Mouse (Mus musculus): ENCODE data around the gene Mst1. TPM values are rescaled to one million over a fixed set of nuclear protein-coding genes. Genes with fewer than 3 reads are reported as not detected.

Gene Mst1
- total RNA-seq, 2 experiments from 2014 or later, result 0.11 TPM; not detected in 1

DNA sequence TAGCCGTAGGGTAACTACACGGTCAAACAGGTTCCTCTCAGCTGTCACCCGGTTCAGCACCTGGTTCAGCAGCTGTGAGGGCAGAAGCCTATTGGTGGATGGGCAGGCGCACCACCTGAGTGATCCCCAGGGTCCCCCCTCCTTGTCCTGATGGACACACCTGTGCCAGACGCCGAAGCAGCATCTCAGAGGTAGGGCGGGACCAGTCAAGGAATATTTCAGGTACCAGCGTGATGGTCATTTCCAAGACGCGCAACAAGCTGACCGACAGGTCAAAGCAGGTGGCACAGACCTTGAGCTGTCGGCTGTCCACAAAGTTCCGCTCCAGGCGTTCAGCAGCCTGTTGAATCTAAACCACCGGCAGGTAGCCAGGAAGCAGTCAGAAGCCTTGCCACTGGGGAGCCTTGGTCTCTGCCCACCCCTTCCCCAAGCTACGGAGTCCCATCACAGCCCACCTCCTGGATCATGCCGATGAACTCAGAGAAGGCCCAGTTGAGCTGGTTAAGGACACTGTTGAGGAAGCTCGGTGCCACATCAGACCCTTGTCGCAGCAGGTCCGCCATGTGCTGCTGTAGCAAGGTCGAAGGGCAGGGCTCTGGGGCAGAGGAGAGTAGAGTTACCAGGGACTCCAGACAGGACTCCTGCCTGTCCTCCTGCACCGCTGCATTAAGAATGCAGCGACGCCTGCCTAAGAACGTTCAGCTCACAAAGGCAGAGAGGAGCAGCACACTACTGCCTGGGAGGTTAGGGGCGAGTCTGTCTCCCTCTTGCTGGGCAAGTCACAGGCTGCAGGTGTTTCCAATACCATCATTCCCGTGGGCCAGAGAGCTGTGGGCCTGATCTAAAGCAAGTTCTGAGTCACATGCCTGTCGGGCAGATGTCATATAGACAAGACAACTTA, 23.6 kb upstream of the Mst1 start:
- no peak for DNase-seq

DNA sequence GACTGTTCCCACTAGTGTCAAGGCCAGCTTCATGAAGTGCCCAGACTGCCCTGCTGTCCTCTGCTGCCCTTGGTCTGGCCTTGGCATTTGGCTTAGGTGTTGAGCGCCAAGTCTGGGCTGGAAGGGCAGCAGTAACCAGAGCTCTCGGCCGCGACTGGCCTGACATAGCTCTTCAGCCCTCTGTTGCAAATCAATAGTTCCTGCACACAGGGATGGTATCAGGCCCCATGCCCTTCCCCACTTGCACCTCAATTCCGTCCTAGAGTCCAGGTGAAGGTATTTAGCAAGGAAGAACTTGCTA, 23.0 kb upstream of the Mst1 start:
- peak; percentile 51 for DNase-seq

DNA sequence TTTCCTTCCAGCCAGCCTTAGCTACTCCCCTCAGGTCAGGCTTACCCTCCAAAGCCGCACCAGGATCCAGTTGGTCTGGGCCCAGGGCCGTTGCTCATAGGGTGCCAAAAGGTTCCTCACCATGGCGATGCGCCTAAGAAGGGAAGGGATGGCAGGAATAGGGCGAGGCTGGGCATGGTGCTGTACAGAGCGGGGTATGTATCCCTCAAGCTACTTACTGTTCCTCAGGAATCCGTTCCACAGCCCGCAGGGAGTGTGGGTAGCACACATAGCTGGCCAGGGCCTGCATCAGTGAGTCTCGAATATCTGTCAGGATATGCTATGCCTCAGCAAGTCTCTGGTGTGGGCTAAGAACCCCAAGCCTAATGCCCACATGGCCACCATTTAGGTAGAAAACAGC, 21.9 kb upstream of the Mst1 start:
- DNase-seq, result peak; percentile 9

DNA sequence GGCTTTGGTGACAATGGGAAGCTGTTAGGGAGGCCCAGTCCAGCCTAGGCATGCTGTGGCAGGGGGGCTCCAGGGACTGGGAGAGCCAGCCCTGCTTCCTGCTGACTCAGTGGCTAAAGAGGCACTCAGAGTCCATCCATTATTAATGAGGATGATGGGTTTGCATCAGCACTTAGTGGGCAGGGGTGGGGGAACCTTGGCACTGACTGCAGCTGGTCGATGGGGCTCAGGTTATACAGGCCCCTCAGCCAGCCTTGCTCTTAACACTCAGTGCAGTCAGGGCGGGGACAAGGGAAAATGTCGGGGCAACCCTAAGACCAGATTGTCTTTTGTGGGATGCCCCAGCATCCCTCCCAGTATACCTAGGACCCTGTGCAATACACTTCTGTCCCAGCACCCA, 18.1 kb upstream of the Mst1 start:
- no peak for DNase-seq

DNA sequence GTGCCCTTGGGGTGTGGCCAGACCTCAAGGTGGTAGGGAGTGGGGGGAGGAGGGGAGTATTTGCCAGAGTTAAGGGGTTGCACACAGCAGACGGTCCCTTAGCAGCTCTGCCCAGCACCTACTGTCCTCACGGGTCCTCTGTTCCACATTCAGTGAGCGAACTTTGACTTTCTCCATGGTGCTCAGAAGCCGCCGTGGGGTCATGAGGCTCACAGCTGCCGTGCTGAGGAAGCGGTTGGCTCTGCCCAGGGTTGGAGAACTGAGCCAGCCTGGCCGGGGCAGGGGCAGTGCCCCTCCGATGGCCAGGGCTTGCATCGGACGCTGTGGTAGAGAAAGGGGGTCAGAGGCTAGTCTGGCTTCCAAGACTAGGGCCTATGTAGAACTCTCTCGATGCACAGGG, 16.9 kb upstream of the Mst1 start:
- no peak for DNase-seq

DNA sequence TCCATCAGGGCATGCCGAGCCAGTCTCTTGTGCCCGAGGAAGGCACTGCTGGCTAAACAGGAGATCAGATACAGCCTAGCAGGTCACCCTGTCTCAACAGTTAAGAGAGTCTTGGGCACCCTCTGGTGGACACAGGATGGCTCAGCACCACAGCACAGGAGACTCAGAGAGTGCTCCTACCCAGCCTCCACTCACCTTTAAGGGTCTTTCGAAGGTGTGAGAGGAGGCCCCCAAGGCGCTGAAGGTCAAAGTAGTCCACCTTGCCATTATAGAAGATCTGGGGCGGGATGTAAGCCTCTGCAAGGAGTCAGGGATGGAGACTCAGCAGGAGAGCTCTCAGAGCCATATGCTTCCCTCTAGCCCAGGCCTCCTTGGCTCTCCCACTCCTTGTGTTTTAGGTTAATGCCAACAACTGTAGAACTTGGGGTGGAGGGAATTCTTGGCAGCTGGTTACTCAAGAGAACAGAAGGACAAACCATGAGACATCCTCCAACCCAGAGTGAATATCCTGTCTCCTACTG, 14.7 kb upstream of the Mst1 start:
- peak; percentile 61 for DNase-seq

DNA sequence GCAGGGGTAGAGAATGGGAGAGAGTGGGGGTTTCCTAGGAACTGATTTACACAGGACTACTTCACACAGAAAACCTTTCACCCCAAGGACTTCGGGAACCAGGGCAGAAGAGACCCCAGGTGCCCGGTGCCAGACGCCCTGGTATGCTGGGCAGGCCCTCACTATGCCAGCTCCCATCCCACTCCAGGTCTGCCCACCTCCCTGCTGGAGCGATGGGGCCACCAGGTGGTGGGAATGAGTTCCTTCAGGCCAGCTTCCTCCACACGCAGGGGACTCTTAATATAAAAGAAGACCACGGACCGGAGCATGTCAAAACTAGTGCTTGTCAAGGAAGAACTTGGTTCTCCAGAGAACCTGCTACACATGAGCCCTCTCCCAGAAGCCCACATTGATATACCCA, 13.0 kb upstream of the Mst1 start:
- no peak for DNase-seq

DNA sequence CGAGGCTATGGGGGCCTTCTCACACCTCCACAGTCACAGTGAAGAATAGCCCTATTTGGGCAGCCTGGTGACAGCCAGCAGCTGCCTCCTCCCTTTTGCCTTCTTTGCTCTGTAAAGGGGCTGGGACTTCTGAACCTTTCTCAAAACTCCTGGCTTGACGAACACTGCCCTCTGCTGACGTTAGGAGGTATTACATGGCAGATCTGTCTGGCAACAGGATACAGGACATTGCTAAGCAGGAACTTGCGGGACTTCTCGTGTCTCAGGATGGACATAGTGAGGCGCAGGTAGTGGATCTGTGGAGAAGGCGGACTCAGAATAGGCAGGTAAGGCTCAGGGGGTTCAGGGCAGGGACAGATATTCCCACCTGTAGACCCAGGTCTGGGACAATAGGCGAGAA, 12.3 kb upstream of the Mst1 start:
- peak; percentile 85 for DNase-seq

DNA sequence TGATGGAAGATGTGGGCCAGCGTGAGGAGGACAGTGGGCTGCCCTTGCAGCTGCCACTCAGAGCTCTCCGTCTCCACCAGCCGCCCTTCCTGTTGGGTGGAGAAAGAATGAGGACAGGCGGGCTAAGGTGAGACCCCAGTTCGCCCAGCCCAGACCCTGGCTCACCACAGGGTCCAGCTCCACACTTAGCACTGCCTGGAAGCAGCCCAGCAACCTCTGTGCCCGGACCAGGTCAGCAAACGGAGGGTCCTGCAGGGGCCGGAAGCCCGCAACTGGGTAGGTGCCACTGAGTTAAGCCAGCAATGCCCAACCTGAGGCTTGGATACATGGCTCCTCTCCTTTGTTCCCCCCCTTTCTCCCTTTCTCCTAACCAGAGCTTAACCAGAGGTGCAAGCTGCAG, 11.2 kb upstream of the Mst1 start:
- DNase-seq, result no peak

DNA sequence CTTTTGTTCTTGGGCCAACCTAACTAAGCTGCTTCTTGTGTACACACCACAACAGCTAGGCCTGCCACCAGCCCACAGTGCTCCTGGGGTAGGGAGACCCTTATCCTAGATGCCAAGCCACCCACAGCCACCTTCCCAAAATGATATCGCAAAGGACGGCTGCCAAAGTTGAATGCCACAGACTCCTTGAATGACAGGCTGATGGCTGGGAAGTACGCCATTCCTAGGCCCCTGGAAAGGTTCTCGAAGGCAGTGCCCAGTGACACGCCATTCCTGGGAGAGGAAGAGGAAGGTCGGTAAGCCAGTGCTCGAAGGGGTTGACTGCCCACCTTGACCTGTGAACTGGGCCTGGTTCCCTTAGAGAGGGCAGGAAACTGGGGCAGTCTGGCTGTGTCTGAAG, 10.7 kb upstream of the Mst1 start:
- DNase-seq, result no peak

DNA sequence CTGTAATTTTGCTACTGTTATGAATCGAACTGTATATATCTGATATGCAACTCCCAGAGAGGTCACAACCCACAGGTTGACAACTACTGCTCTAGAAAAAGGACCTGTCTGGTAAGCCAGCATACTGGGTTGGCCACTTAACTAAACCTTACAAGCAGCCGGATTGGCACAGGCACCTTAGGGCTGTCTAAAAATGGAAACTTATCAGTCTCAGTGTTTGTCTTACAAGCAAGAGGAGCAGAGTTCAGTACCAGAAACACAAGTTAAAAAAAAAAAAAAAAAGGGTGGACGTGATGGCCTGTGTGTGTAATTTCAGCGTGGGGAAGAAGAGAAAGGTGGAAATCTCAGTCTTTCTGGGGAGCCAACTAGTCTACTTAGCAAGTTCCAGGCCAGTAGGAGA, 8.4 kb upstream of the Mst1 start:
- no peak for DNase-seq

DNA sequence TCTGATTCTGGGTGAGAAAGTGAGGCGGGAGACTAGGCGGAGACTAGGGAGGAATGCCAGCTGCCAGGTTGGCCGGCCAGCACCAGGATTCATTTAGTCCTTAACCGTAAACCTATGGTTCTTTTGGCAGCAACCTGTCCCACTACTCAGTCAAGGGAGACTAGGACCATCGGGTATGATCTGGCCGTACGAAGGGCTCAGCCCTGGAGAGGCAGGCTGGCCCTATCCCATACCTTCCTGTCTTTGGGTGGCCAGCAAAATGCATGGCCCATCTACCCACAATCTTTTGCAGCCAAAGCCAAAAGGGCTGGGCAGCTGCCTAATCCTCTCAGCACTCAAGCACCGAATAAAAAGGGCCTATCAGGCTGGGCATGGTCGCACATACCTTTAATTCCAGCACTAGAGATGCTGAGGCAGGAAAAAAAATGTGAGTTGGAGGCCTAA, 7.7 kb upstream of the Mst1 start:
- no peak for DNase-seq

DNA sequence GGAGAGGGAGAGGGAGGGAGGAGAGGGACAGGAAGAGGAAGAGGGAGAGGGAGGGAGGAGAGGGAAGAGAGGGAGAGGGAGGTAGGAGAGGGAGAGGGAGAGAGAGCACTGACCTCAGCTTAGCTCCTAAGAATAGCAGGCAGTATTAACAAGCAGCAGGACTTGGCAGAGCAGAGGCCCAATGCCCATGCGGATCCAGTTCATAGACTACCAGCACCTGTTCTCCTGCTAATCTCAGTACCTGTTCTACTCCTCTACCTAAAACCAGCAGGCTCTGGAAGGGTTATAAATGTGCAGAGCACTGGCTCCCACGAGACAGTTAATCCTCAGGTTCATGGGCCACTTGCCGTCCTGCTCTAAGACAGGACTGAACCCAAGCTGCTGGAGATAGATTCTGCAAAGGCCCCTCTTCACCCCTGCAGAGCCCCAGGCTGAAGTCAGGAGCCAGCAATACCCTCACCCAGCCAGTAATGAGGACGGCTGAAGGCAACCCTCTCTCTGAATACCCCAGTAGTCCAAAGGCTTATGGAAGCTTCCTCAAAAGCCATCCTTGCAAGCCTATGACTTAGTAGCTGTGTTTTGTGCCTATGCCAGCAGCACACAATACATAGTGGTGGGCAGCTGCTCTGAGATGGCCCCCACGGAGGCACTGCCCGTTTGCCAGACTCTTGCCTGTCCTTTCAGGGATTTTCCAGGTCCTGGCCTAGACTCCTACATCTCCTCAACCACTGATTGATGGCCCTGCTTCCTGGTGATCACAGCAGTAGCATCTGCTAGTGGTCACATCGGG, 6.9 kb upstream of the Mst1 start:
- DNase-seq, result no peak

DNA sequence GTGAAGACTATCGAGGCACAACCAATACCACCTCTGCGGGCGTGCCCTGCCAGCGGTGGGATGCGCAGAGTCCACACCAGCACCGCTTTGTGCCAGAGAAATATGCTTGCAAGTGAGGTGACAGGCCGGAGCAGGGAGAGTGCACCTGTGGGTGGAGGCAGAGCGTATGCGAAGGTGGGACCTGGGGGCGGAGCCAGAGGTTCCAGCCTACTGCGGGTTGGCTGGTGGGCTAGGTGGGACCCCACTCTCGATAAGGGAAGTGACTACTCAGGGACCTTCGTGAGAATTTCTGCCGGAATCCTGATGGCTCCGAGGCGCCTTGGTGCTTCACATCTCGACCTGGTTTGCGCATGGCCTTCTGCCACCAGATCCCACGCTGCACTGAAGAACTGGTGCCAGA, 2.3 kb downstream of the Mst1 start:
- DNase-seq, result no peak

DNA sequence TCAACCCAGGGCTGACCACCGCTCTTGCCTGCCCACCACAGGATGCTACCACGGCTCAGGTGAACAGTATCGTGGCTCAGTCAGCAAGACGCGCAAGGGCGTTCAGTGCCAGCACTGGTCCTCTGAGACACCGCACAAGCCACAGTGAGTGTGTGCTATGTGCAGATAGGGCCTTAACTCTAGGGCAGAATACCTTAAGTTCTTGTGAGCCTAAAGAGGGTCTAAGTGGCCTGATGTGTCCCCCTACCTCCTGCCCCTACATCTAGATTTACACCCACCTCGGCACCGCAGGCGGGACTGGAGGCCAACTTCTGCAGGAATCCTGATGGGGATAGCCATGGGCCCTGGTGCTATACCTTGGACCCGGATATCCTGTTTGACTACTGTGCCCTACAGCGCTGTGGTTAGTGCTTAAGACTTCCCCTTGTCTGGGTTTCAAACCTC, 2.8 kb downstream of the Mst1 start, which contains the start of gene Rnf123:
Gene Rnf123 (minus strand): TSS at position 359 of the 444 bp plus-strand sequence.
- DNase-seq, result no peak

DNA sequence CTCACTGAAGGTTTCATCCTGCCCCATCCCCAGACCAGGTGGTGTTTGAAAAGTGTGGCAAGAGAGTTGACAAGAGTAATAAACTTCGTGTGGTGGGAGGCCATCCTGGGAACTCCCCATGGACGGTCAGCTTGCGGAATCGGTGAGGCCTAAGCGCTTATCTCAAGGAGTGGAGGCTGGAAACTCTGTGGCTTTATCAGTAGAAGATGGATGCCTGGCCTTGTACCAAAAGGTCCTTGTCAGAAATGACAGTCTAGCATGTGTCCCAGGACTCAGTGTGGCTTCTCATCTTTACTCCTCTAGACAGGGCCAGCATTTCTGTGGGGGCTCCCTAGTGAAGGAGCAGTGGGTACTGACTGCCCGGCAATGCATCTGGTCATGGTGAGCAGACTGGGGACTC, 3.3 kb downstream of the Mst1 start:
- DNase-seq, result no peak

DNA sequence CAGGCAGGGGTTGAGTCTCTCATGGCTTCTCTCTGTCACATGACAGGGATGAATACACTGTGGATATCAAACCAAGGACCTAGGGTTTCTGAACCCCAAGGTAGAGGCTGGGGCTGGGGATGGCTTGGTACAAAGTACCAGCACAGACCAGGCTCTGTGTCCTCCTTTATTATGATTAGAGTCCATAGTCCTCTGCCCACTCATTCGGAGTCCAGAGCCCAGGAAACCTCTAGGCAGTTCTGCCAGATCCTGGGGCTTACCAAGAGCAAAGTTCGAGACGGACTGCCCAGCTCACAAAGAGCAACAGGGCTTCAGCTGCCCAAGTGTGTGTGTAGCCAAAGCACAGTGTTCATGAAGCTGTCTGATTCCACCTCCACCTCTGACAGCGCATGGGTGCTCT, 5.0 kb downstream of the Mst1 start:
- no peak for DNase-seq

DNA sequence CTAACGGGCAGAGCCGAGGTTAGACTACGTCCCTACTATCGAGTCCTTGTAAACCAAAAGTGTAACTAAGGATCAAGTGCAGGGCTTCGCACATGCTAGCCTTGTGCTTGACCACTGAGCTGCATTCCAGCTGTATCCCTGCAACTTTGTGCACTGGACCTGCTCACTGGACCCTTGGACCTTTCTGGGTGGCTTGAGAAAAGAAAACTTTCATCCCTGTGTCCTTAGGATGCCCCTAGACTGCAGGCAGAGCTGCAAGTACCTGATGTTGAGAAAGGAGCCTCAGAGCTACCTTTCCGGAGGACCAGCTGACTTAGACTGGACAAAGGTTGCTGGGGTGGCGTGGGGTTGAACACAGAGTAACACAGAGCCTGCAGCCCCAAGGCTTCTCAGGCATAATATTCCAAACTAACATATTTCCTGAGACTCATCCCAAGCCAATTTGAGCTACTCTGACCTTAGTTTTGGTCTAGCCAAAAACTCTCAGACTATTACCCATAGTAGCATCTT, 10.4 kb downstream of the Mst1 start:
- DNase-seq, result no peak

DNA sequence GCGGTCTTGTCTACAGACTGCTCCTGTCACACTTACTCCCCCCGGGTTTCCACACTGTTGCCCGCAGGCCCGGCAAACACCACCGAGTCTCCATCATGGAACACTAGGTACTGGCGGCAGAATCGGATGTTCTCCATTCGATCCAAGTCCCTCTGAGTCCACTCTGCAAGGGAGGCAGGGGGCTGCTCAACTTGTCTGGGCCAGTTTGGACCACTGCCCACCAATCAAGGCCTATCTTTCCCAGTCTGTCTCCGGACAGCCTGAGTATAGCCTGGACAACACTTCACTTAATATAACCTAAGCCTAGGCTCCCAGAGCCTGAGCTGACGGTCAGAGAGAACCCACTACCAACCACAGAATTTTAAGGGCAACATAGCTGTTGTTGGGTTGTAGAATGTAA, 13.3 kb downstream of the Mst1 start:
- no peak for DNase-seq

DNA sequence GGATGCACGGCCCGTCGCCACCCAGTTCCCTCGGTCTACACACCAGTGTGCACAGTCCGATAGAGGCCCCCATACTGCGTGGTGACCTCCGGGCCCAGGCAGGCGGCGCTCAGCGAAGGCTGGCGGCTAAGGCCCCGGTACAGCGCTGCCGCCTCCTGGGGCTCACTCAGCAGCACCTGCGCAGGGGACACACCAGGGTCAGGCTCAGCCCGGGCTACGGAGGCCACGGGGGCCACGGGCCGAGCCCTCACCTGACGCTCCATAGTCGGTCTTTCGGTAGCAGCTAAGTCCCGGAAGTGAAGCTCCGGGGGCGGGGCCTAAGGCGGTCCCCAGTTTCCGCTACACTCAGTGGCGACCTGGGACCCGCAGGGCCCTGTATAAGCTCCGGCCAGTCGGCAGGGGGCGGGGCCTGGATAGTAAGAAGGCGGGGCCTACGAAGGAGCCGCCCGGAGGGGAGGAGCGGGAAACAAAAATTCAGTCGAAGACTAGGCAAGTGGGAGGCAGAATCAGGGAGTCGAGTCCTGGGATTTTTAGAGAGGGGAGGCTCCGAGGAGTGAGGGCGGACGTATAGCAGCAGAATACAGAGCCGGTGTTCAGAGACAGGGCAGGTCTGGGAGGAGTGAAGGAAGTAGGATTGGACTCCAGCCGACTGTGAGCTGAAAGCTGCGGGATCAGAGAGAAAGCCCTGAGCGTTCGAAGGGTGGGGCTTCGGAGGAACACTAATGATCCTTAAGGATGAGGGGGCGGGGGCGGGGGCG, 14.1 kb downstream of the Mst1 start, which contains the start of gene Apeh:
Gene Apeh (minus strand): TSS at position 423 of the 758 bp plus-strand sequence.
- peak; percentile 96 for DNase-seq

DNA sequence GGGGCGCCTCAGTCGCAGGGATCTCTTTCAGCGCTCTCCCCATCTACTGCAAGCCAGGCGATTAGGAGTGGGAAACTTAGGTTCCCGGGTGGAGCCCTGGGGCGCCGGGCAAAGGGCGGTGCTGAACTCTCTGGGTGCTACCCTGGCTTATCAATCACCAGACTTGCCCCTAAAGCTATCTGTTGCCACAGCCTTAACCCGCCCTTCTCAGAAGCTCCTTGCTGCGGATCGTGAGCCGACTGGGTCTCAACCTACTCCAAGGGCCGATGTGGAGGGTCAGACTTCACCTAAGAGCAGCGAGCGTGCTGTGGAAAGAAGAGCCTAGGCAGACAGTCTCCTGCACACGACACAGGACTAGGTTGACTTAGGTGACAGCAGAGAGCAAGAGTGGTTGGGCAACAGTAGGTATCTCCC, 14.8 kb downstream of the Mst1 start:
- DNase-seq, result no peak

DNA sequence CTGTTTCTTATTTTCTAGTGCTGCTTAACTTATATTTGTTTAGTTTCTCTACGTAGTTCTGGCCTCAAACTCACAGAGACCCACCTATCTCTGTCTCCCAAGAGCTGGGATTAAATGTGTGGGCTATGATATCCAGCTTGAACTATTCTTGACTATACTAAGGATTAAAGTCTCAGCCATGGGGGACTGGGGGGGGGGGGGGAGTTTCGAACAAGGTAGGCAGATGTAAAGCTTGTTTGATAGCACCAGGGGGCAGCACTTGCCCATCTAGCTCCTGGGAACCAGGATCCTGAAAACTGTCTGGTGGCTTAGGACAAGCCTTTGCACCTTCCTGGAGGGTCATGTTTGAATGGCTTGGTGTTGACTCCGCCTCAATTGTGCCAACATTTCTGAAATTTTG, 15.3 kb downstream of the Mst1 start:
- DNase-seq, result peak; percentile 66

Measured in gastrocnemius, postnatal 10 days (tissue).